Comparison of ENCODE assay signal across 9 mouse cellular contexts in genomic region chr6:70872128-70872527, GRCm38 (mm10). TPM values are rescaled to one million over a fixed set of nuclear protein-coding genes. Genes with fewer than 3 reads are reported as not detected.
DNase-seq lines count a peak whose midpoint lies in the region; ATAC-seq and TF ChIP-seq lines count a peak whose summit lies in the region.
"Had no signal": no experiment of that assay in that cellular context is flagged by ENCODE, and none has a peak within 500 bp of the region (broad histone marks: within the 10 kb centered on the region; RNA-seq: fewer than 3 reads in every experiment).

No protein-coding gene starts in this region.

- peaks cover 22% of the 10 kb centered on the region for H3K79me2 ChIP-seq in liver, adult 2 months (ENCODE audit: control insufficient read depth, insufficient read depth, low read length)

- no peaks in the 10 kb centered on the region for H3K27me3 ChIP-seq in liver, adult 2 months (ENCODE audit: control insufficient read depth, insufficient read depth, low read length)
- H3K27me3 ChIP-seq in liver, embryonic 12.5 days (replicated peaks) = no peaks in the 10 kb centered on the region
- no peaks in the 10 kb centered on the region for H3K27me3 ChIP-seq in hindbrain, embryonic 16.5 days (replicated peaks; ENCODE audit: control insufficient read depth, insufficient read depth, low read length)
- no peaks in the 10 kb centered on the region for H3K27me3 ChIP-seq in liver, postnatal 0 days (ENCODE audit: insufficient read depth, low read length)
- H3K27me3 ChIP-seq in stomach, postnatal 0 days (ENCODE audit: control insufficient read depth, insufficient read depth, low read length) = no peaks in the 10 kb centered on the region

- peaks cover 35% of the 10 kb centered on the region for H3K4me1 ChIP-seq in liver, adult 2 months (ENCODE audit: control insufficient read depth, insufficient read depth, low read length)
- H3K4me1 ChIP-seq in liver, embryonic 12.5 days = peaks cover 16% of the 10 kb centered on the region
- peaks cover 8% of the 10 kb centered on the region for H3K4me1 ChIP-seq in hindbrain, embryonic 16.5 days (ENCODE audit: control insufficient read depth, insufficient read depth, low read depth, low read length)
- H3K4me1 ChIP-seq in liver, postnatal 0 days (ENCODE audit: insufficient read depth) = peaks cover 27% of the 10 kb centered on the region
- H3K4me1 ChIP-seq in stomach, postnatal 0 days (replicated peaks; ENCODE audit: control insufficient read depth, insufficient read depth) = no peaks in the 10 kb centered on the region

- TF ChIP-seq EP300 in liver, postnatal 0 days (IDR thresholded peaks at IDR 0.05; ENCODE audit: low read depth) = no peak
- TF ChIP-seq EP300 in stomach, postnatal 0 days (optimal IDR thresholded peaks at IDR 0.05) = no peak

- H3K4me2 ChIP-seq in liver, embryonic 12.5 days = no peak overlapping the region
- peak overlapping the region; percentile 16; the same call in 1 of the 2 replicates for H3K4me2 ChIP-seq in hindbrain, embryonic 16.5 days (ENCODE audit: low read length)
- peak overlapping the region; percentile 46 for H3K4me2 ChIP-seq in liver, postnatal 0 days (ENCODE audit: low read depth, low read length)
- H3K4me2 ChIP-seq in stomach, postnatal 0 days (replicated peaks; ENCODE audit: low read depth) = 0 out of 2 replicates have a peak overlapping the region, but pooled peaks have one; percentile 8

- peak; percentile 87 for DNase-seq in liver, adult 2 months (ENCODE audit: extremely low read depth, low read depth, low spot score)
- peak; percentile 59 for DNase-seq in T-cell, adult 2 months (ENCODE audit: low spot score)
- DNase-seq in embryo, embryonic 11.5 days (ENCODE audit: low read depth, low spot score) = peak; percentile 7
- peak; percentile 39 for DNase-seq in liver, postnatal 0 days
- DNase-seq in stomach, postnatal 0 days (ENCODE audit: low spot score) = peak; percentile 78

- no peak for TF ChIP-seq CTCF in liver, adult 2 months (IDR thresholded peaks at IDR 0.05; ENCODE audit: low read depth, low read length)
- no peak for TF ChIP-seq CTCF in liver, postnatal 0 days (IDR thresholded peaks at IDR 0.05; ENCODE audit: low read depth)
- no peak for TF ChIP-seq CTCF in stomach, postnatal 0 days (IDR thresholded peaks at IDR 0.05; ENCODE audit: low read depth)

- WGBS in liver, adult 2 months = 27% methylated on average over 10 of the region's 10 CpGs
- 77% methylated on average over 10 of the region's 10 CpGs for WGBS in liver, embryonic 12.5 days (ENCODE audit: insufficient replicate concordance)
- WGBS in hindbrain, embryonic 16.5 days = 58% methylated on average over 10 of the region's 10 CpGs
- WGBS in liver, postnatal 0 days (ENCODE audit: insufficient replicate concordance) = 67% methylated on average over 10 of the region's 10 CpGs
- WGBS in stomach, postnatal 0 days = 26% methylated on average over 10 of the region's 10 CpGs

- no peak for ATAC-seq in liver, embryonic 12.5 days
- peak; percentile 87 for ATAC-seq in hindbrain, embryonic 16.5 days
- peak; percentile 96 for ATAC-seq in liver, postnatal 0 days
- ATAC-seq in stomach, postnatal 0 days (ENCODE audit: low FRiP score, low TSS enrichment) = peak; percentile 99
- ATAC-seq in megakaryocyte progenitor cell, adult 5-6 weeks (replicated peaks; ENCODE audit: poor library complexity) = no peak

- H3K9ac ChIP-seq in liver, adult 2 months (ENCODE audit: low read depth, low read length) = no peak overlapping the region
- H3K9ac ChIP-seq in liver, embryonic 12.5 days = no peak overlapping the region
- H3K9ac ChIP-seq in hindbrain, embryonic 16.5 days (ENCODE audit: low read depth, low read length) = no peak overlapping the region
- H3K9ac ChIP-seq in liver, postnatal 0 days (replicated peaks) = no peak overlapping the region
- no peak overlapping the region for H3K9ac ChIP-seq in stomach, postnatal 0 days (ENCODE audit: low read length)

- H3K4me3 ChIP-seq in liver, adult 2 months (ENCODE audit: insufficient read depth, low read depth, low read length) = no peak overlapping the region
- H3K4me3 ChIP-seq in liver, embryonic 12.5 days = no peak overlapping the region
- H3K4me3 ChIP-seq in hindbrain, embryonic 16.5 days (ENCODE audit: low read length) = no peak overlapping the region
- H3K4me3 ChIP-seq in liver, postnatal 0 days (ENCODE audit: low read depth, low read length) = no peak overlapping the region
- H3K4me3 ChIP-seq in stomach, postnatal 0 days (ENCODE audit: low read depth, low read length) = no peak overlapping the region

- H3K9me3 ChIP-seq in liver, embryonic 12.5 days (replicated peaks) = no peaks in the 10 kb centered on the region
- no peaks in the 10 kb centered on the region for H3K9me3 ChIP-seq in hindbrain, embryonic 16.5 days (ENCODE audit: control insufficient read depth, low read length)
- no peaks in the 10 kb centered on the region for H3K9me3 ChIP-seq in liver, postnatal 0 days (ENCODE audit: low read length)
- H3K9me3 ChIP-seq in stomach, postnatal 0 days (ENCODE audit: control insufficient read depth, low read length) = no peaks in the 10 kb centered on the region

- H3K27ac ChIP-seq in liver, adult 2 months (replicated peaks; ENCODE audit: insufficient read depth, low read depth, low read length) = peak overlapping the region; percentile 9
- H3K27ac ChIP-seq in liver, embryonic 12.5 days = no peak overlapping the region
- H3K27ac ChIP-seq in hindbrain, embryonic 16.5 days (ENCODE audit: low read depth, low read length) = no peak overlapping the region
- H3K27ac ChIP-seq in liver, postnatal 0 days (ENCODE audit: low read depth) = peak overlapping the region; percentile 84
- no peak overlapping the region for H3K27ac ChIP-seq in stomach, postnatal 0 days (replicated peaks)

- no peak for TF ChIP-seq POLR2A in liver, adult 2 months (IDR thresholded peaks at IDR 0.05; ENCODE audit: extremely low read depth, insufficient read depth, low read length)

- no peaks in the 10 kb centered on the region for H3K36me3 ChIP-seq in liver, adult 2 months (ENCODE audit: control insufficient read depth, insufficient read depth, low read length)
- H3K36me3 ChIP-seq in liver, embryonic 12.5 days = peaks cover 5% of the 10 kb centered on the region; the same call in 1 of the 2 replicates
- no peaks in the 10 kb centered on the region for H3K36me3 ChIP-seq in hindbrain, embryonic 16.5 days (ENCODE audit: control insufficient read depth, insufficient read depth, low read length)
- 0 out of 2 replicates have a peak, but pooled peaks cover 5% of the 10 kb centered on the region for H3K36me3 ChIP-seq in liver, postnatal 0 days (replicated peaks; ENCODE audit: insufficient read depth, low read length)
- no peaks in the 10 kb centered on the region for H3K36me3 ChIP-seq in stomach, postnatal 0 days (ENCODE audit: control insufficient read depth, insufficient read depth, low read length)

RNA-seq across cellular contexts. Expression of gene Eif2ak3, which starts 27.8 kb away (rescaled TPM):
- total RNA-seq in liver, adult 2 months (2014; rRNA removed) = 7.9 and 9.9 TPM in 2 replicates
- 5.2 and 7.1 TPM in 2 replicates for polyA plus RNA-seq in liver, adult 2 months (2012; rRNA removed)
- 5.2 and 6.2 TPM in 2 replicates for polyA plus RNA-seq in liver, embryonic 12.5 days (2016; fragmentation: Nextera tagmentation; extraction: Ambion mirVana)
- polyA plus RNA-seq in hindbrain, embryonic 16.5 days (2015; fragmentation: Nextera tagmentation; extraction: Ambion mirVana) = 10.4 and 11.8 TPM in 2 replicates
- 3.7 and 4.4 TPM in 2 replicates for polyA plus RNA-seq in liver, postnatal 0 days (2015; fragmentation: Nextera tagmentation; extraction: Ambion mirVana)
- polyA plus RNA-seq in stomach, postnatal 0 days (2015; fragmentation: Nextera tagmentation; extraction: Ambion mirVana) = 6.7 and 7.6 TPM in 2 replicates
- total RNA-seq in megakaryocyte progenitor cell, adult 5-6 weeks (2015) = 13.2 and 16.9 TPM in 2 replicates
- total RNA-seq in megakaryocyte progenitor cell, adult 5-6 weeks (2017) = 19.8 and 22.8 TPM in 2 replicates

RNA-seq across cellular contexts. Expression of gene Tex37, which starts 46.6 kb away (rescaled TPM):
- not detected in 2 replicates for total RNA-seq in liver, adult 2 months (2014; rRNA removed)
- polyA plus RNA-seq in liver, adult 2 months (2012; rRNA removed) = not detected in 2 replicates
- not detected in 2 replicates for polyA plus RNA-seq in liver, embryonic 12.5 days (2016; fragmentation: Nextera tagmentation; extraction: Ambion mirVana)
- polyA plus RNA-seq in hindbrain, embryonic 16.5 days (2015; fragmentation: Nextera tagmentation; extraction: Ambion mirVana) = not detected in 2 replicates
- polyA plus RNA-seq in liver, postnatal 0 days (2015; fragmentation: Nextera tagmentation; extraction: Ambion mirVana) = not detected in 2 replicates
- not detected in 2 replicates for polyA plus RNA-seq in stomach, postnatal 0 days (2015; fragmentation: Nextera tagmentation; extraction: Ambion mirVana)
- not detected in 2 replicates for total RNA-seq in megakaryocyte progenitor cell, adult 5-6 weeks (2015)
- total RNA-seq in megakaryocyte progenitor cell, adult 5-6 weeks (2017) = not detected in 2 replicates
- polyA plus RNA-seq: lung, embryonic 16.5 days had no signal

Comparison
In these comparisons a context has a peak if more than half of its experiments do, and no peak if none do; other contexts are left out.
1. H3K27ac ChIP-seq: peak in liver, adult 2 months (single experiment) and liver, postnatal 0 days (single experiment); none in liver, embryonic 12.5 days (single experiment), hindbrain, embryonic 16.5 days (single experiment) and stomach, postnatal 0 days (single experiment).
2. ATAC-seq: peak in hindbrain, embryonic 16.5 days (single experiment), liver, postnatal 0 days (single experiment) and stomach, postnatal 0 days (single experiment); none in liver, embryonic 12.5 days (single experiment) and megakaryocyte progenitor cell, adult 5-6 weeks (single experiment).
3. DNase-seq: peak in every context shown above with its lines; median percentile 87 in liver, adult 2 months; 78 in stomach, postnatal 0 days; 59 in T-cell, adult 2 months; 39 in liver, postnatal 0 days; 7 in embryo, embryonic 11.5 days.